Mouse (Mus musculus): ENCODE measurements around the gene Six6. TPM values are rescaled to one million over a fixed set of nuclear protein-coding genes. Genes with fewer than 3 reads are reported as not detected.

The Six6 gene
- not detected in 2 replicates for polyA plus RNA-seq (2012; ENCODE audit: low replicate concordance)

GRCm38 (mm10) chr12:72939616-72940015, at the start of gene Six6:
TSS of gene Six6 (plus strand) at chr12:72939892.

GRCm38 (mm10) chr12:72940071-72940821, 554 bp downstream of the Six6 start, which contains the start of gene 4930447C04Rik:
TSS of gene 4930447C04Rik (minus strand) at chr12:72940774.

Other genes starting within 250 kb of the Six6 start
- gene Ppm1a, start 182.4 kb upstream of the Six6 start, polyA plus RNA-seq (2012; ENCODE audit: low replicate concordance) = 20.5 and 21.9 TPM in 2 replicates
- gene 4930447C04Rik, start 882 bp downstream of the Six6 start, polyA plus RNA-seq (2012; ENCODE audit: low replicate concordance) = 0.11 TPM in 1 of 2 replicates, not detected in the other
- not detected in 2 replicates for gene Six1, start 114.0 kb downstream of the Six6 start, polyA plus RNA-seq (2012; ENCODE audit: low replicate concordance)
- gene Six4, start 173.6 kb downstream of the Six6 start, polyA plus RNA-seq (2012; ENCODE audit: low replicate concordance) = 0.05 TPM in 1 of 2 replicates, not detected in the other
- gene Mnat1, start 183.8 kb downstream of the Six6 start, polyA plus RNA-seq (2012; ENCODE audit: low replicate concordance) = 0.77 and 0.99 TPM in 2 replicates